ENCODE assay signal across 32 mouse cellular contexts in the genomic region with DNA sequence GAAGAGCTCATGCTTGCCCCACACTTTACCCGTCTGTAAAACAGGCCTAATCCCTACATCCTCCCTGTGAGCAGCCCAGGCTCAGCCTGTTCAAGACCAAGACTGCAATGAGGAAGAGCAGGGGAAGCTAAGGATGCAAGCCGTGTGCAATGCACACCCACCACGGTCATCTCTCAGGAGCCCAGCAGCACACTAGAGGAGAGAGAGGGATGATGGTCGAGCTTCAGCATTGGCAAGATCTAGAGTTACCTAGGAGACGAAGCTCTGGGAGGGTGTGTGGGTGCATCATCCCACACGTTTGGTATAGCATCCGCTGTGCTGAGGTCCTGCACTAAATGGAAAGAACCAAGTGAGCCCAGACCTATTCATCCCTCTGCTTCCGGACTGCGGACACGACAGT. TPM values are rescaled to one million over a fixed set of nuclear protein-coding genes. Genes with fewer than 3 reads are reported as not detected.
DNase-seq lines count a peak whose midpoint lies in the region; TF ChIP-seq lines count a peak whose summit lies in the region.
"Had no signal": no experiment of that assay in that cellular context is flagged by ENCODE, and none has a peak within 500 bp of the region (broad histone marks: within the 10 kb centered on the region; RNA-seq: fewer than 3 reads in every experiment).

No protein-coding gene starts in this region.

- intact Hi-C loops in heart, postnatal 25 days (cut with DNase I) = no loop called here

- H3K4me1 ChIP-seq in cortical plate, adult 2 months (ENCODE audit: control insufficient read depth, insufficient read depth, low read length) = peaks cover 9% of the 10 kb centered on the region
- H3K4me1 ChIP-seq: heart, embryonic 12.5 days had no signal

- TF ChIP-seq CTCF in cortical plate, adult 2 months (IDR thresholded peaks at IDR 0.05; ENCODE audit: extremely low read depth, insufficient read depth, low read length) = no peak

- DNase-seq in layer of hippocampus, adult 11-12 months (ENCODE audit: low spot score) = peak; percentile 35
- DNase-seq in layer of hippocampus, adult 9-10 months (ENCODE audit: low spot score) = no peak
- peak; percentile 23 for DNase-seq in layer of hippocampus, postnatal 36 days
- peak; percentile 51 to 76 for DNase-seq in right cerebral cortex, postnatal 10 days (ENCODE audit: low spot score in 2 of 2)
- no peak for DNase-seq in cerebellum, adult 8-10 months
- DNase-seq in ovary, postnatal 36 days (ENCODE audit: low spot score) = no peak
- no peak for DNase-seq in heart, postnatal 25 days (ENCODE audit: low spot score)
- DNase-seq: adrenal gland, postnatal 25 days; cerebellum, adult 18-20 months; heart, postnatal 14 days; kidney, adult 9 months; kidney, postnatal 36 days; lung, adult 18-20 months; lung, postnatal 14 days; midbrain, embryonic 14.5 days; thymus, adult 2 months had no signal

- H3K27ac ChIP-seq in cortical plate, adult 2 months (ENCODE audit: insufficient read depth, low read length) = peak overlapping the region; percentile 1; the same call in 1 of the 2 replicates
- H3K27ac ChIP-seq: embryonic facial prominence, embryonic 12.5 days; hindbrain, embryonic 13.5 days; neural tube, embryonic 15.5 days had no signal

- no peak overlapping the region for H3K4me3 ChIP-seq in cortical plate, adult 2 months (ENCODE audit: insufficient read depth, low read length)
- H3K4me3 ChIP-seq: embryonic facial prominence, embryonic 12.5 days; erythroblast, embryonic 14.5 days; heart, embryonic 12.5 days; hindbrain, embryonic 13.5 days; neural tube, embryonic 15.5 days had no signal

- peak; percentile 50; the same call in 1 of the 2 replicates for TF ChIP-seq POLR2A in cortical plate, adult 2 months (IDR thresholded peaks at IDR 0.05; ENCODE audit: extremely low read depth, insufficient read depth, low read length)

RNA-seq across cellular contexts. Expression of gene Bsnd, which starts 8.0 kb away (rescaled TPM):
- polyA plus RNA-seq in cortical plate, adult 2 months (2012; rRNA removed) = not detected in 2 replicates
- not detected for total RNA-seq in layer of hippocampus, postnatal 36 days (2021)
- not detected for total RNA-seq in heart, postnatal 25 days (2021)
- total RNA-seq: adrenal gland, postnatal 25 days; common myeloid progenitor, adult 5-6 weeks; granulocyte monocyte progenitor cell, adult 5-6 weeks; heart, postnatal 14 days; megakaryocyte, adult 5-6 weeks had no signal
- polyA plus RNA-seq: embryonic facial prominence, embryonic 12.5 days; erythroblast, embryonic 14.5 days; forebrain, embryonic 14.5 days; G1E; heart, embryonic 12.5 days; hindbrain, embryonic 13.5 days; intestine, embryonic 14.5 days; limb, embryonic 11.5 days; liver, embryonic 11.5 days; midbrain, embryonic 14.5 days; neural tube, embryonic 15.5 days; stomach, embryonic 14.5 days had no signal

RNA-seq across cellular contexts. Expression of gene Pcsk9, which starts 35.9 kb away (rescaled TPM):
- polyA plus RNA-seq in cortical plate, adult 2 months (2012; rRNA removed) = 1.7 and 2.2 TPM in 2 replicates
- not detected for total RNA-seq in layer of hippocampus, postnatal 36 days (2021)
- not detected for total RNA-seq in heart, postnatal 25 days (2021)
- total RNA-seq: common myeloid progenitor, adult 5-6 weeks; G1E; gastrocnemius, adult 8-10 months; heart, postnatal 14 days had no signal
- polyA plus RNA-seq: G1E had no signal

Comparison
In these comparisons a context has a peak if more than half of its experiments do, and no peak if none do; other contexts are left out.
1. DNase-seq: peak in layer of hippocampus, adult 11-12 months (single experiment), layer of hippocampus, postnatal 36 days (2 of 2) and right cerebral cortex, postnatal 10 days (2 of 2); none in layer of hippocampus, adult 9-10 months (single experiment), cerebellum, adult 8-10 months (single experiment), ovary, postnatal 36 days (single experiment) and heart, postnatal 25 days (single experiment).